Mouse (Mus musculus): ENCODE measurements at regions not wholly inside any gene's neighbourhood (a gene's known extent, or its start where the extent isn't known, plus 50 kb on each side); places are given as distances from the start of the nearest gene placed in this dataset.
A peak's percentile ranks its signal among the peaks of the same experiment; 100 is the strongest.

GRCm38 (mm10) chr13:32544986-32545740 is 206.6 kb upstream of the Gmds start:
- DNase-seq (ENCODE audit: low spot score in 2 of 2): no peak

DNA sequence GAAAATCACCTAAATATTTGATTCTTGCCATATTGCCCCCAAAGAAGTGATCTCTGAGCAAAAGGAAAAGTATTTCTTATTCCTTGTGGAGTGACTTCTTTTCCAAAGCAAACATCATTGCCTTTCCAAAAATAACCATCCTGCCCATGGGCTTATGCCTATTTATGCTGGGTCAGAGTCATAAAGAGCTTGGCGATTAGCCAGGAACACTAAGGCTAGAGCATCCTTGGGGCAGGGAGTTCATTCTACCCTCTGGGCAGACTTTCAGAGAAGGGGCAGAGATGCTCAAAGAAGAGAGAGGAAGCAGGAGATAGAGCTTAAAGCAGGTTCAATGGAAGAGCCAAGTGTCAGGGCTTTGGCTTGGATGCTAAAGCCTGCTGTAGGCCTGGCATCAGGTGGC is 203.1 kb upstream of the Gmds start:
- no peak for DNase-seq (ENCODE audit: low spot score in 2 of 2)

DNA sequence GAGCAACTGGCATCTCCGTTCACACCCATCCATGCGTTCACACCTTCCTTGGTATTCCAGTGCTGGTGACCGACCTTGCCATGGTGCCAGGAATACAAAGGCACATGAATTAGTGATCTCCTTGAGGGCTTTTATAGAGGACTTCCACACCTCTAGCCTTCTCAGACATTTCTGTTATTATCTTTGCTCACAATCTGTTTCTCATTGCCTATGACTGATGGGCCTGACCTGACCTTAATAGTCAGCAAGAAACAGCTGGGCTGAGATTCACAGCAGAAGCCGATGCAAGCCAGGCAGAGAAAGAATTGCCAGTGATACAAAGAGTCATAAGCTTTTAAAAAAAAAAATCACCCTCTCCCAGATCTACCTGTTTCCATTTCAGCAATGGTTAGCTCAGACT is 197.7 kb upstream of the Gmds start:
- no peak for DNase-seq (ENCODE audit: low spot score in 2 of 2)

DNA sequence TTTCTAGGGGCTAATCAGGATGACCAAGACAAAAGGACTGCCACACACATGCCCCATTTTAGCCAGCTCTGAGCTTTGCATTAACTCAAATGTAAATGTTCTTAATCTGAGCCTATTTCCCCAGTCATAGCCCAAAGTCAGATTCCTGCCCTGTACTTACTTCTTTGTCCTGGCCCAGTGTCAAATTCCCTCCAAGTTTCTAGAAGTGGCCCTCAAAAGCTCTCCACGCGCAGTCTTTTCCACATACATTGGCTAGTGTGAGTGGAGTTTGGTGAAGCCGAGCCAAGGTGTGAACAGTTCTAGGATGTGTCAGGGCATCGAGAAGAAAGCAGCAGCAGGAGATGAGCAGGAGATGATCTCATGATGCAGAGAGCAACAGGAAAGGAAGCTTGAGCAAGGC is 197.1 kb upstream of the Gmds start:
- no peak for DNase-seq (ENCODE audit: low spot score in 2 of 2)

GRCm38 (mm10) chr13:32530926-32531512 is 192.5 kb upstream of the Gmds start:
- DNase-seq (ENCODE audit: low spot score in 2 of 2): no peak

DNA sequence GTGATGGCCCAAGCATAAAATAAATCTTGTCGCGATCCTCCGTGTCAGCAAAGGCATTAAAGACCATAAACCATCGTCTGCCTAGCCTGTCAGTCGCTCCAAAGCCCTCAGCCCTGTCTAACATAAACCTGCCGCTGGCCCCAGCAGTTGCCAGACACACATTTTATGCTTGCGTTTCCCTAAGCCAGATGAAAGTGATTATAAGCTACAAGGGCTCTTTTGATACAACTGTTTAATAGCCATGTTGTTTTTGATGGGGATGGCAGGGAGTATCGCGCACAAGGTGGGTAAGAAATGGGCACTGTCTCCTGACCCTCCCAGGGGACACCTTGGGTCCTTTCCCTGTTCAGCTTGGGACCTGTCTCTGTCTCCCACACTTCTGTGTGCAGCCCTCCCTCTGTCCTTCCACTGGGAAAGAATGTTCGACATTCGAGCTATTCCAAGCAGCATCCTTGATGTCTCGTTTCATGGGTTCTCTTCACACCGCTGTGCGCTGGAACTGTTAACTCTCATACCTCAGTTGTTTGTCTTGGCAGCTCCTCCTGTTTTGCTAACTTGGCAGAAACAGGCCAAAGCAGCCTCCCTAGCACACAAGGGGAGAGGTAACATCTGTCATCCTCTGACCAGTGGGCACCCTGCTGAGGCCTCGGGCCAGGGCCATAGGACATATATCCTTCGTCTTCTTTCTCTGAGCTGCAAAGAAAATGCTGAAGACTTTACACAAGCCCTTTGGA is 180.2 kb upstream of the Gmds start:
- no peak for DNase-seq (ENCODE audit: low spot score in 2 of 2)

DNA sequence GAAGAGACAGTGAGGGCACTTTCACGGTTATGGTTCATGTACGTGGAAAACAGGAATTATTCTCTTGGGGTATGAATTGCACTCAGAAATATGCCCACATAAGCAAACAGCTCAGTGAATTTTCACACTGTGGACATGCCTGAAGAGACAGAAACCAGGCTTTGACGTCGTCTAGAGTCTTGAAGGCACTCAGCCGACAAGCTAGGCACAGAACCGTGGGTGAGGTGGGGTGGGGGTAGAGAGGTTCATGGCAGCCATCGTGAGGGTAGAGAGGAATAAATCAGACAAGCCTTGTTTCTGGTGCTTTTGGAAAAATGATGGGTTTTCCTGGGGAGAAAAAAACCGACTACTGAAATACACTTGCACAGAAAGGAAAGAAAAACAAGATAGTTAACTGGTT is 179.0 kb upstream of the Gmds start:
- DNase-seq (ENCODE audit: low spot score in 2 of 2): no peak

DNA sequence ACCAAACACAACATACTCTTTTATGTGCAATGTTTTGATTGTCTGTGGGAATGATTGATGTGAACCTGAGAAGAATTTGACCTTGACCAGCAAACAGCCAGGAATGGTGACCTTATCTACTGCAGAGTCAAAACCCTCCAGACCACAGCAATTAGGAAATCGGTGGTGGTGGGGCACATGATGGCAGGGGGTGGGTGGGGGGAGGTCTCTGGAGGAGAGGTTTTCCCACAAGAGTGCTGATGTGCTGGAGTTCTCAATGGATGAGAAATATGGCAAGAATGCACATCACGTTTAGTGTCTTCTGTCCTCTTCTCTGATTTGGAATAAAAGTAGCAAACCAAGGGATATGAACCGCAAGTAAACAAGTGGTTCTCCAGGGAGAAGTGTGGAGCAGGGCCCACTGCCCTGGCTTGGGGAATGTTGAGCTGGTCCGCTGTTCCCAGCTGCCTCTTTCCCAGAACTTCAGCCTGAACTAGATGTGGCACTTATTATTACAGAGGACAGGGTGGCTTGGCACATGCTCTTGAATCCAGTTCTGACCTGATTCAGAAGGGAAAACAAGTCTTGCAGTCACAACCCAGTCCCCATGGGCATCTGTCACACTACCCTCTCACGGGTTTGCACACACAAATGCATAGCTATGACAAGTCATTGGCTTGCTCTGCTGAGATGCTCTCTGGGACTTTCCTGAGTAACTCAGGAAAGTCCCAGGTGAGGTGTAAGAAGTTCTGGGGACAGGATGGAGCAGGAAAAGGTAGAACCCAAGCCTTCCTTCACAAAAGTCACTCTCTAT is 170.9 kb upstream of the Gmds start:
- DNase-seq (ENCODE audit: low spot score in 2 of 2): no peak

GRCm38 (mm10) chr13:32508447-32508846 is 169.9 kb upstream of the Gmds start:
- no peak for DNase-seq (ENCODE audit: low spot score in 2 of 2)

DNA sequence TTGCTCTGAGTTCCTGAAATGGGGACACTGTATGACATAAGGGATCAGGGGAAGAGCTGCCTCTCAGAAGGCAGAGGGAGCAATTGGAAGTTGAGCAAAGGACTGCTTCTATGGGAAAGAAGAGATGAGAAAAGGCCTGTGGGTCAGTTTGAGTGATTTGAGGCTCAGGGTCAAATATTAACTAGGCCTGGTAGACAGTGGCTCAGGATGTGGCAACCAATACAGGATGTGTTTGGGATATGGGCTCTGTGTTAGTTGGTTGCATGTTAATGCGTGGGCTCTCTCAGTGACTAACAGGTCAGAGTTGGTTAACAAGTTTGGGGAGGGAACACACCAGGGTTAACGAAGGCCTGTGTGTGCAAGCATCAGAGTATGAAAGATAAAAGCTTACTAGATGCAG is 169.3 kb upstream of the Gmds start:
- DNase-seq (ENCODE audit: low spot score in 2 of 2): no peak

DNA sequence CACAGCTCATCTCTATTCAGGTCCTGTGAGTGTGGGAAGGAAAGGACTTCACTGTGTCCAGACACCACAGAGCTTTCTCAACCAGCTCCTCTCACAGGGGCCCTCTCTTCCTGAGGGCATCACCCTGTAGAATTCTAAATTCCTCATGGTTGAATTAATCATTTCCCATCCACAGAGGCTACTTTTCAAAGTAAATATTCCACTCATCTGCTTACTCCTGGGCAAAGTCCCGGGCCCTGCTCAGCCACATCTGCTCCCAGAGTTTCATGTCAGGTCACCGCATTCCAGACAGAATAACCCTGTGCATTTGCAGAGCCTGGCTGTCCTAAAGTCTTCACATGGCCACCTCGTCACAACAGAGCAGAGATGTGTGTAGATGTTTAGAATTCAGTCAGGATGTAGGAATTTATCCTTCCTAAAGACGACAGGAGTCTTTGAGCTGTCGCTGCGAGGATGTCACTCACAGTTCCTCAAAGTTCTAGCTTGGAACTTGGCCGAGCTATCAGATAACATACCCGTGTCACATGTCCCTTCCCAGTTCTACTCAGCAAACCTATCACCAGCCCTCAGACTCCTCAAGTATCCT is 159.8 kb upstream of the Gmds start:
- DNase-seq (ENCODE audit: low spot score in 2 of 2): no peak

DNA sequence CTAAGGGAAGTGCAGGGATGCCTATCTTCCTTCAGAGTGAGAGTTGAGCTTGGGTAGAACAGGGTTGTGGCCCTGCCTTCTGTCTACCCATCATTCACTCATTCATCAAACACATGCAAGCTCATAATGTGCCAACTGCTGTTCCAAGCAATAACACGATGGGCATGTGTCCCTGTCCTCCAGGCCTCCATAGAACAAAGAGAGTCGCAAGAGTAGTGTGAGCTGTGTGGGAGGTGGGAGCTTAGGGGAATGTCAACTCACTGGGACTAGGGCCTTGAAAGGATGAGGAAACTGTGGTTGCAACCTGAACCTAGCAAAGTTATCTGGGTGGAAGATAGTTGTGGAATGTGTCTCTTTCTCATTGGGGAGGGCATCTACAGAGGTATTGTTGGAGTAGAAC is 157.7 kb upstream of the Gmds start:
- no peak for DNase-seq (ENCODE audit: low spot score in 2 of 2)

DNA sequence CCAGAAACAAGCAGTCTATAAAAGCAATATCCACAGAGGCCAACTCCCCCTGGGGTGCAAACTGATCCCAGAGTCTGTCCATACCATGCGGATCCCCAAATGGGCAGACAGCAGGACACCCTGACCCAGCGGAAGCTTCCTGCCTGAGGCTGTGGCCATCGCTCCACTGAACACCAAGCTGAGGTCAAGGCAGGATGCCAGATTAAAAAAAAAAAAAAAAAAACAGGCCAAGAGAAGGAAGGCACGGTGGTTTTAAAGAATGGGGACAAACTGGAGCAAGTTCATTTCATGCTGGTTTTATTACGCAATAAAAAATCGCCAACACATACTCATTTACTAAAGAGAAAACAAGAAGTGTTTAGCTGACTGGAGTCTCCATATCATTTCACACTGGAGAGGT is 156.5 kb upstream of the Gmds start:
- no peak for DNase-seq (ENCODE audit: low spot score in 2 of 2)

DNA sequence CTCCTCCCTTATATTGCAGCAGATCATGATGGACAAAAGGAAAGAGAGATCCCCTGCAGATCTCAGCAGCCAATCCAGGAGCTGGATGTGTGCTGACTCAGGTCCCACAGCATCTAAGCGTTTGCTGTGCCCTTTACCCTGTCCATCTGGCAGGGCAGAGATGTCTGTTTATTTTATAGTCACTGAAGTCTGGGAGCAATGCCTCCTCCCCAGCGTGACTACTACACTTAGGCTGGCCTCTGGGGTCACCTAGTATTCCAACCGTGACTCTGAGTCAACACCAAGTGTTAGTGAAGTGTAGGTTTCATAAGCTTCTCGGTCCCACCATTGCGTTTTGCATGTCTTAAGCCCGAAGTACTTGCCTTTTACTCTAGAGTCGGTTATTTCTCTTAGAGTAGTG is 155.3 kb upstream of the Gmds start:
- DNase-seq (ENCODE audit: low spot score in 2 of 2): no peak

DNA sequence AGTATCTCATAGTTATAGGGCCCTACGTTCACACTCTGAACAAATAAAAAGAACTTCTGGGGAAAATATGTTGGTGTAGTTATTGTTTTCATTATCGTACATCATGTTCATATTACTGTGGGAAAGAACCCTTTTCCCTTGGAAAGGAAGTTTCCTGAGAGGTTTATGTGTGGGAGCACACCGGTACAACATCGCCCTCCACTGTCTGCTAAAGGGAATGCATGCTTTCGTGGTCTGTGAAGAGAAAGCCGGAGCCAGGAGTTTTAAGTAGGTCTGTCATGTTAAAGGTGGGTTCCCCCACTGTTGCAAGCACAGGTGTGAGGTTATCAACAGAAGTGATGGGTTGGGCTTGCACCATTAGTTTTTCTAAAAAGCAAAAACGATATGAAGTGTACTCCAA is 154.8 kb upstream of the Gmds start:
- DNase-seq (ENCODE audit: low spot score in 2 of 2): peak; percentile 66 to 68

DNA sequence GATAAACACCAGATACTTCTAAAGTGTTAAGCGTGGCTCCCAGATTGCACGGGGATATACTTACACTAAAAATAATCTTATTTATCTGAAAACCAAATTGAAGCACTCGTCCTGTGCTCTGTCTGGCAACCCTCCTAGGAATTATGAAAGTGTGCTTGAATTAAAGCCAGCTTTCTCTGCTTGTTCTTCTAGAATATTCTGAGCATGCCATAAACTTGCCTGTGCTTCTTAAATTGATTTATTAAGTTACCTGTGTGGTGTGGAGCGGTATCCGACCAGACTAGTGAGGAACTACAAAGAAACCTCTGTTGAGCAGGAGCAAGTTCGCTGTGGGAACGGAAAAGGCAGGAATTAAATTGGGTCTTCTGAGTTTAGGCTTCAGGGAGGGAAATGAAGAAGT is 154.0 kb upstream of the Gmds start:
- DNase-seq (ENCODE audit: low spot score in 2 of 2): no peak

DNA sequence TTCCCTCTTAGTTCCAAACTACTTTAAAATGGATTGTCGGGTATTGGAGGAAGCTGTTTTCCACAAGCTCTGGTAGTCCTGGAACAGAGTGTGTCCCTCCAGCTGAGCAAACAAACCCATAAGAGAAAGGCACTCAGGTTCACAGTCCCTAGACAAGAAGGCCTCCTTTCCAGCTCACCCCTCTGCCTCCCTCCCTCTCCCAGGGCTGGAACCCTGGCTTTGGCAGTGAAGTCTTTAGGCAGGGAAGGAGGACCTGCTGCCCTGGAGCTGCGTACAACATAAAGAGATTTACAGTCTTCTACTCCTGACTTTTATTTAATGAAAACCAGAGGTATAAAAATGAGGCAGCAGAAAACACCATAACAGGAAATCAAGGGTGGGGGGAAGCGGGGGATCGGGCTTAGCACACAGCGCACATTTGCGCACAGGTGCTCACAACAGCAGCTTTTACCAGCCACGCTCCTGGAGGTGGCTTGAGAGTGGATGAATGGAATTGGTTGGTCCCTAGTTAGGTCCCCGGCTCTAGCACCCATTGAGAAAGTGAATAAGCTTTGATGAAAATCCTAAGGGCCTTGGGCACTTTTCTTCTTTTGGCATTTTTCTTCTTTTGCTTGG is 143.0 kb upstream of the Gmds start:
- DNase-seq (ENCODE audit: low spot score in 2 of 2): no peak

GRCm38 (mm10) chr13:32480029-32480428 is 141.5 kb upstream of the Gmds start:
- no peak for DNase-seq (ENCODE audit: low spot score in 2 of 2)

GRCm38 (mm10) chr13:32479118-32479818 is 140.7 kb upstream of the Gmds start:
- peak in 1 of 2 experiments; percentile 11 for DNase-seq (ENCODE audit: low spot score in 2 of 2)

DNA sequence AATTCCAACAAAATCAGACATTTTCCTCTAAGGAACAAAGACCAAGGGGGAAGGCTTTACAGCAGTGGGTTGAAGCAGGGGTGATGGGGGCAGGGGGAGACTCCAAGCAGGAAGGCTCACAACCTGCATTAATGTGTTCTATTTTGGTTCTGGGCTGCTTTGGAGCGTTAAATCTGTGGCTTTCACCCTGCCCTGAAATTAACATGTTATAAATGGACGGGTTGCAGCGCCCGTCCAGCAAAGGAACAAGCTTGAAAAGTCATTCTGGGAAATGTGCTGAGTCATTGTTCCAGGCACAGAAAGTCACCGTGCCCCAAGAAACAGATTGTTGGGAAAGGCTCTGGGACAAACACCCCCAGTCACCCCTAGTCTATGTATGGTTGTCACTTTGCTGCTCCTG is 127.2 kb upstream of the Gmds start:
- no peak for DNase-seq (ENCODE audit: low spot score in 2 of 2)

All from right cerebral cortex, adult 2 months (tissue).